Comparison of ENCODE assay signal across 25 mouse cellular contexts in the genomic region with DNA sequence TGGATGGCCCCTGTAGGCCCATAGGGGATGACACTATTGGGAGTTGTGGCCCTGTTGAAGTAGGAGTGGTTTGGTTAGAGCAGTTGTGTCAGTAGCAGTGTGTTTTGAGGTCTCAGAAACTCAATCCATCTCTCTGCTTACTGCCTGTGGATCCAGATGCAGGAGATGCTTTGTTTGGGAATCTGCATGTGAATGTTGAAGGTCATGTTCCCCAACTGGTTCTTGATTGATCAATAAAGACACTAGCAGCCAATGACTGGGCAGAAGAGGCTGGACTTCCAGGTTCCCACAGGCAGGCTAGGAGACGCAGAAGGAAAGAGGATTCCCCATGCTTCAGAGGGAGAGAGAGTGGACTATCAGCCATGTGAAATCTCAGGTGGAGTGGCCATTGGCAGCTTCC.
DNase-seq lines count a peak whose midpoint lies in the region; ATAC-seq and TF ChIP-seq lines count a peak whose summit lies in the region.
"Had no signal": no experiment of that assay in that cellular context is flagged by ENCODE, and none has a peak within 500 bp of the region (broad histone marks: within the 10 kb centered on the region; RNA-seq: fewer than 3 reads in every experiment).

No protein-coding gene starts in this region.

- no peaks in the 10 kb centered on the region for H3K9me3 ChIP-seq in ES-E14 (ENCODE audit: control insufficient read depth, insufficient read depth, low read depth, low read length)
- H3K9me3 ChIP-seq: G1E had no signal

- H3K4me3 ChIP-seq in ES-E14 (ENCODE audit: insufficient read depth in 1 of 2, low read depth in 1 of 2, low read length in 2 of 2, poor library complexity in 1 of 2, severe bottlenecking in 1 of 2): no peak overlapping the region; a peak in 1 of 4 replicates

- H3K27ac ChIP-seq in ES-E14 (ENCODE audit: insufficient read depth, low read depth, low read length, poor library complexity, severe bottlenecking): no peak overlapping the region

- in situ Hi-C loops in ES-E14 (cut with MboI; ENCODE audit: low sequenced_read_pairs in 2 of 2, unreplicated experiment in 2 of 2): no loop called here

- intact Hi-C loops in left cerebral cortex, postnatal 25 days (cut with DNase I): no loop called here

- no peak overlapping the region for H3K9ac ChIP-seq in ES-E14 (ENCODE audit: insufficient read depth, low read depth, low read length, poor library complexity, severe bottlenecking)

- H3K4me1 ChIP-seq in ES-E14 (ENCODE audit: control insufficient read depth in 2 of 2, insufficient read depth in 2 of 2, low read length in 2 of 2, poor library complexity in 1 of 2): no peaks in the 10 kb centered on the region

- no peaks in the 10 kb centered on the region for H3K36me3 ChIP-seq in ES-E14 (ENCODE audit: control insufficient read depth, insufficient read depth, low read length, poor library complexity, severe bottlenecking)
- H3K36me3 ChIP-seq: G1E had no signal

- peak; percentile 84 for DNase-seq in ES-CJ7 (ENCODE audit: low read depth, low spot score)
- peak; percentile 30 for DNase-seq in ES-E14 (ENCODE audit: low read depth, low spot score)
- peak; percentile 73 for DNase-seq in R1 (ENCODE audit: low read depth, low spot score)
- peak; percentile 74 for DNase-seq in ZHBTc4 (ENCODE audit: low read depth, low spot score)
- no peak for DNase-seq in left cerebral cortex, postnatal 25 days (ENCODE audit: low spot score in 2 of 2)
- DNase-seq in urinary bladder, adult 2 months (ENCODE audit: low spot score): no peak
- no peak for DNase-seq in spleen, postnatal 14 days (ENCODE audit: low spot score in 2 of 2)
- DNase-seq: adrenal gland, adult 2 months; adrenal gland, adult 8-10 months; adrenal gland, postnatal 10 days; adrenal gland, postnatal 14 days; adrenal gland, postnatal 25 days; adrenal gland, postnatal 36 days; B cell, adult 2 months; cerebellum, adult 11 months; cerebellum, adult 11-12 months; cerebellum, adult 18-20 months; cerebellum, adult 2 months; cerebellum, adult 8-10 months; cerebellum, adult 9-10 months had no signal

- ATAC-seq in erythroblast, adult 5-6 weeks (replicated peaks; ENCODE audit: low FRiP score, poor library complexity, severe bottlenecking): no peak
- ATAC-seq: activated CD4-positive, CD25-positive, alpha-beta regulatory T cell, adult 4 months; CD4-positive, CD25-positive, alpha-beta regulatory T cell, adult 4 months; Patski had no signal

TF ChIP-seq in ES-E14, 5 proteins besides CTCF, POLR2A, EP300 and RAD21:
- TF ChIP-seq ZNF384 (IDR thresholded peaks at IDR 0.05; ENCODE audit: low read depth, low read length) (no peak), HCFC1 (IDR thresholded peaks at IDR 0.05; ENCODE audit: borderline replicate concordance, insufficient read depth, low read length) (no peak), MAFK (IDR thresholded peaks at IDR 0.05; ENCODE audit: insufficient read depth, low read depth, low read length) (no peak), CHD2 (IDR thresholded peaks at IDR 0.05; ENCODE audit: low read depth, low read length) (no peak), ZC3H11A (IDR thresholded peaks at IDR 0.05; ENCODE audit: borderline replicate concordance, low read depth, low read length) (no peak)
TF ChIP-seq in ES-E14: peak in this region for 0.

Comparison
In these comparisons a context has a peak if more than half of its experiments do, and no peak if none do; other contexts are left out.
1. DNase-seq: peak in ES-CJ7 (single experiment), ES-E14 (single experiment), R1 (single experiment) and ZHBTc4 (single experiment); none in left cerebral cortex, postnatal 25 days (0 of 2), urinary bladder, adult 2 months (single experiment) and spleen, postnatal 14 days (0 of 2).